Mouse (Mus musculus) bone marrow macrophage, adult 2 months (primary cell): ENCODE results near the gene Helz.

Source experiments
- CTCF ChIP-seq: IDR thresholded peaks from 2 replicates; pipeline ENCODE4 v1.5.1; 2012; ENCODE audit warnings: low read depth, mild to moderate bottlenecking, low read length, moderate library complexity
- POLR2A ChIP-seq: IDR thresholded peaks from 2 replicates; pipeline ENCODE4 v1.6.1; 2012; ENCODE audit warnings: mild to moderate bottlenecking, low read depth, low read length, borderline replicate concordance

- TF ChIP-seq POLR2A (no peak), CTCF (no peak)
Measured at GRCm38 (mm10) chr11:107649458-107649857, 101.7 kb downstream of the Helz start.
